Mouse (Mus musculus): ENCODE measurements at regions not wholly inside any gene's neighbourhood (a gene's known extent, or its start where the extent isn't known, plus 50 kb on each side); places are given as distances from the start of the nearest gene placed in this dataset.

- TF ChIP-seq CTCF (IDR thresholded peaks at IDR 0.05; ENCODE audit: low read depth): no peak
- TF ChIP-seq EP300 (IDR thresholded peaks at IDR 0.05; ENCODE audit: low read depth): no peak
These were observed 149.8 kb upstream of the Jmjd1c start for GRCm38 (mm10) chr10:66946161-66946560.

Data from liver, embryonic 14.5 days (tissue).